In the genomic region with DNA sequence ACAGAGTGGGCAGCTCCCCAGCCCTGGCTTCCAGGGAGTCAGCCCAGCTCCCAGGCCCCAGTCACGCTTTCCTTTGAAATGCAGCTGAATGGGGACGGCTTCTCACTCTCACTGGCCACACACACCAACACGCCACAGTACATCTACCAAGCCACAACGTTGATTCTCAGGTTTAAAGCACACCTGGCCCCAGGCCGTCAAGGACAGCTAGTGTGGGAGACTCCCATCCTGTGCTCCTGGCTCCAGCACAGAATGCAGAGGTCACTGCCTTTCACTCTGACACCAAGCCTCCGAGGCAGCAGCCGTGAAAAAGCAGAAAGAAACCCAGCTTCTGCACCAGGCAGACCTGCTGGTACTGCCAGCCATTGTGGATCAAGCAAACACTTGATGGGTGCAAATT, we compare ENCODE assay signal across 30 mouse cellular contexts.
A peak's percentile ranks its signal among the peaks of the same experiment; 100 is the strongest.
DNase-seq lines count a peak whose midpoint lies in the region; ATAC-seq lines count a peak whose summit lies in the region.
"Had no signal": no experiment of that assay in that cellular context is flagged by ENCODE, and none has a peak within 500 bp of the region (broad histone marks: within the 10 kb centered on the region; RNA-seq: fewer than 3 reads in every experiment).

No protein-coding gene starts in this region.

- H3K9ac ChIP-seq in kidney, embryonic 14.5 days (ENCODE audit: low read depth, low read length) = no peak overlapping the region
- H3K9ac ChIP-seq: embryonic facial prominence, embryonic 13.5 days; forebrain, embryonic 12.5 days; heart, embryonic 15.5 days; hindbrain, embryonic 13.5 days; limb, embryonic 15.5 days; liver, embryonic 13.5 days; neural tube, embryonic 13.5 days had no signal

- H3K27me3 ChIP-seq in kidney, embryonic 14.5 days (ENCODE audit: control insufficient read depth, insufficient read depth, low read length) = no peaks in the 10 kb centered on the region
- H3K27me3 ChIP-seq: embryonic facial prominence, embryonic 13.5 days; forebrain, embryonic 12.5 days; heart, embryonic 15.5 days; hindbrain, embryonic 13.5 days; limb, embryonic 15.5 days; liver, embryonic 13.5 days; neural tube, embryonic 13.5 days had no signal

- peaks cover 3% of the 10 kb centered on the region; the same call in 1 of the 2 replicates for H3K36me3 ChIP-seq in kidney, embryonic 14.5 days (ENCODE audit: control insufficient read depth, insufficient read depth, low read length)
- H3K36me3 ChIP-seq: heart, embryonic 10.5 days; heart, embryonic 15.5 days; limb, embryonic 15.5 days; liver, embryonic 13.5 days had no signal

- H3K9me3 ChIP-seq in kidney, embryonic 14.5 days (ENCODE audit: control insufficient read depth, low read length) = no peaks in the 10 kb centered on the region
- H3K9me3 ChIP-seq: embryonic facial prominence, embryonic 13.5 days; forebrain, embryonic 12.5 days; heart, embryonic 10.5 days; heart, embryonic 15.5 days; hindbrain, embryonic 13.5 days; limb, embryonic 15.5 days; liver, embryonic 13.5 days; neural tube, embryonic 13.5 days had no signal

- H3K4me3 ChIP-seq in kidney, embryonic 14.5 days (ENCODE audit: low read length) = no peak overlapping the region
- H3K4me3 ChIP-seq: embryonic facial prominence, embryonic 13.5 days; erythroblast, embryonic 14.5 days; forebrain, embryonic 12.5 days; heart, embryonic 10.5 days; heart, embryonic 15.5 days; hindbrain, embryonic 13.5 days; layer of hippocampus, adult 2 months; limb, embryonic 15.5 days; liver, embryonic 13.5 days; neural tube, embryonic 13.5 days had no signal

- 34% methylated on average over 7 of the region's 7 CpGs for WGBS in kidney, embryonic 14.5 days

- no peak overlapping the region for H3K4me2 ChIP-seq in kidney, embryonic 14.5 days (replicated peaks; ENCODE audit: low read depth, low read length)
- H3K4me2 ChIP-seq: embryonic facial prominence, embryonic 13.5 days; forebrain, embryonic 12.5 days; heart, embryonic 15.5 days; hindbrain, embryonic 13.5 days; limb, embryonic 15.5 days; liver, embryonic 13.5 days; neural tube, embryonic 13.5 days had no signal

- peaks cover 3% of the 10 kb centered on the region; the same call in 1 of the 2 replicates for H3K4me1 ChIP-seq in kidney, embryonic 14.5 days (ENCODE audit: control insufficient read depth, insufficient read depth, low read length)
- H3K4me1 ChIP-seq: embryonic facial prominence, embryonic 13.5 days; heart, embryonic 15.5 days; hindbrain, embryonic 13.5 days; liver, embryonic 13.5 days; neural tube, embryonic 13.5 days had no signal

- peak; percentile 57 for DNase-seq in kidney, adult 11 months
- DNase-seq in ZHBTc4 (ENCODE audit: low read depth, low spot score) = peak; percentile 36
- DNase-seq in kidney, adult 9 months = peak; percentile 55
- DNase-seq in kidney, postnatal 14 days = peak; percentile 64
- no peak for DNase-seq in embryo, embryonic 9.5 days (ENCODE audit: extremely low spot score)
- DNase-seq in left cerebral cortex, adult 9 months (ENCODE audit: low spot score in 2 of 2) = no peak
- DNase-seq: adrenal gland, adult 8-10 months; cerebellum, adult 11-12 months; cerebellum, adult 9-11 months; embryo, embryonic 11 days; gastrocnemius, postnatal 14 days; heart, postnatal 36 days; left cerebral cortex, postnatal 4 days; liver, embryonic 13.5 days; lung, adult 18-20 months; lung, postnatal 14 days; thymus, postnatal 4 days had no signal

- H3K27ac ChIP-seq in kidney, embryonic 14.5 days (ENCODE audit: low read depth, low read length) = no peak overlapping the region
- H3K27ac ChIP-seq: embryonic facial prominence, embryonic 13.5 days; forebrain, embryonic 12.5 days; heart, embryonic 10.5 days; heart, embryonic 15.5 days; layer of hippocampus, adult 2 months; limb, embryonic 15.5 days; liver, embryonic 13.5 days; neural tube, embryonic 13.5 days had no signal

- no peak for ATAC-seq in kidney, embryonic 14.5 days (ENCODE audit: low FRiP score, low TSS enrichment)
- no peak for ATAC-seq in erythroid progenitor cell, adult 5-6 weeks (replicated peaks; ENCODE audit: low FRiP score, poor library complexity, severe bottlenecking)
- ATAC-seq: activated CD4-positive, CD25-positive, alpha-beta regulatory T cell, adult 4 months; intestine, postnatal 0 days had no signal

Comparison
In these comparisons a context has a peak if more than half of its experiments do, and no peak if none do; other contexts are left out.
1. DNase-seq: peak in kidney, adult 11 months (single experiment), ZHBTc4 (single experiment), kidney, adult 9 months (single experiment) and kidney, postnatal 14 days (single experiment); none in embryo, embryonic 9.5 days (single experiment) and left cerebral cortex, adult 9 months (0 of 2).